Mouse (Mus musculus) hindbrain, postnatal 0 days (tissue): ENCODE data around the gene Tdrd3. TPM values are rescaled to one million over a fixed set of nuclear protein-coding genes. Genes with fewer than 3 reads are reported as not detected.
A peak's percentile ranks its signal among the peaks of the same experiment; 100 is the strongest.

Source experiments
- ATAC-seq: fragments of 200-750 bp; cut with Nextera tagmentation; 2 replicates; pipeline ENCODE4 v1.8.0; 2017; ENCODE audit warnings: mild to moderate bottlenecking, moderate TSS enrichment, moderate library complexity
- DNase-seq: peaks from one replicate; pipeline ENCODE4 v3.0.0-alpha.2; 2015; ENCODE audit warnings: low spot score
- H3K27ac ChIP-seq: fragments of 300-500 bp; sonication (generic); 2 replicates; pipeline ENCODE4 v1.5.1; 2014; ENCODE audit warnings: mild to moderate bottlenecking
- H3K27me3 ChIP-seq: fragments of 300-500 bp; sonication (generic); 2 replicates; pipeline ENCODE4 v1.6.1; 2014; ENCODE audit warnings: low read length, mixed read lengths; ENCODE audit not compliant: insufficient read depth
- H3K36me3 ChIP-seq: fragments of 300-500 bp; sonication (generic); 2 replicates; pipeline ENCODE4 v1.6.1; 2014; ENCODE audit warnings: low read length, mixed read lengths; ENCODE audit not compliant: insufficient read depth
- H3K4me1 ChIP-seq: fragments of 300-500 bp; sonication (generic); 2 replicates; pipeline ENCODE4 v1.6.1; 2014; ENCODE audit warnings: antibody characterized with exemption, low read length, mixed read lengths; ENCODE audit not compliant: insufficient read depth
- H3K4me2 ChIP-seq: fragments of 300-500 bp; sonication (generic); 2 replicates; pipeline ENCODE4 v1.6.1; 2014; ENCODE audit warnings: low read depth, mild to moderate bottlenecking, low read length, moderate library complexity, mixed read lengths
- H3K4me3 ChIP-seq: fragments of 300-500 bp; sonication (generic); 2 replicates; pipeline ENCODE4 v1.5.1; 2014; ENCODE audit warnings: low read length
- H3K9ac ChIP-seq: fragments of 300-500 bp; sonication (generic); replicated peaks from 2 replicates; pipeline ENCODE4 v1.6.1; 2014; ENCODE audit warnings: mild to moderate bottlenecking, low read length, moderate library complexity, mixed read lengths
- H3K9me3 ChIP-seq: fragments of 300-500 bp; sonication (generic); 2 replicates; pipeline ENCODE4 v1.6.1; 2016; ENCODE audit warnings: low read length, mixed read lengths
- CTCF ChIP-seq: IDR thresholded peaks from 2 replicates; pipeline ENCODE4 v1.5.1; 2016; ENCODE audit warnings: antibody characterized with exemption, control low read depth, low read depth
- WGBS: fragments of 180-500 bp; shearing (Covaris S2); extraction: QIAGEN DNeasy Blood & Tissue Kit; methylation state at CpG from one replicate; pipeline ENCODE4 v1.1.7; 2014; 5-methylcytosine and 5-hydroxymethylcytosine counted together
- polyA plus RNA-seq: library from polyadenylated mRNA; unstranded; fragments of >200 nt; fragmentation: Nextera tagmentation; extraction: Ambion mirVana; gene quantifications from 2 replicates; pipeline ENCODE4 v1.2.1, GENCODE M21; 2015
- total RNA-seq: library from RNA; depleted of rRNA; stranded (reverse); fragments of >200 nt; gene quantifications from 2 replicates; pipeline ENCODE4 v1.2.3, GENCODE M21; 2014

The Tdrd3 gene
- total and polyA plus RNA-seq, 2 experiments from 2014 or later = 26.4 to 30.6 TPM

- Histone ChIP-seq H3K27me3 (no peaks in the 10 kb centered on the region), H3K9me3 (no peaks in the 10 kb centered on the region), H3K4me3 (peak overlapping the region; percentile 90), H3K36me3 (no peaks in the 10 kb centered on the region), H3K9ac (no peak overlapping the region), H3K4me1 (no peaks in the 10 kb centered on the region; the same call in 1 of the 2 replicates), H3K27ac (peak overlapping the region; percentile 99; the same call in 1 of the 2 replicates), H3K4me2 (peak overlapping the region; percentile 88)
- no peak for ATAC-seq
- DNase-seq = no peak
- TF ChIP-seq CTCF = no peak
- WGBS = 2% methylated on average over 11 of the region's 11 CpGs
Observed at GRCm38 (mm10) chr14:87415486-87415807, 992 bp upstream of the Tdrd3 start.

DNA sequence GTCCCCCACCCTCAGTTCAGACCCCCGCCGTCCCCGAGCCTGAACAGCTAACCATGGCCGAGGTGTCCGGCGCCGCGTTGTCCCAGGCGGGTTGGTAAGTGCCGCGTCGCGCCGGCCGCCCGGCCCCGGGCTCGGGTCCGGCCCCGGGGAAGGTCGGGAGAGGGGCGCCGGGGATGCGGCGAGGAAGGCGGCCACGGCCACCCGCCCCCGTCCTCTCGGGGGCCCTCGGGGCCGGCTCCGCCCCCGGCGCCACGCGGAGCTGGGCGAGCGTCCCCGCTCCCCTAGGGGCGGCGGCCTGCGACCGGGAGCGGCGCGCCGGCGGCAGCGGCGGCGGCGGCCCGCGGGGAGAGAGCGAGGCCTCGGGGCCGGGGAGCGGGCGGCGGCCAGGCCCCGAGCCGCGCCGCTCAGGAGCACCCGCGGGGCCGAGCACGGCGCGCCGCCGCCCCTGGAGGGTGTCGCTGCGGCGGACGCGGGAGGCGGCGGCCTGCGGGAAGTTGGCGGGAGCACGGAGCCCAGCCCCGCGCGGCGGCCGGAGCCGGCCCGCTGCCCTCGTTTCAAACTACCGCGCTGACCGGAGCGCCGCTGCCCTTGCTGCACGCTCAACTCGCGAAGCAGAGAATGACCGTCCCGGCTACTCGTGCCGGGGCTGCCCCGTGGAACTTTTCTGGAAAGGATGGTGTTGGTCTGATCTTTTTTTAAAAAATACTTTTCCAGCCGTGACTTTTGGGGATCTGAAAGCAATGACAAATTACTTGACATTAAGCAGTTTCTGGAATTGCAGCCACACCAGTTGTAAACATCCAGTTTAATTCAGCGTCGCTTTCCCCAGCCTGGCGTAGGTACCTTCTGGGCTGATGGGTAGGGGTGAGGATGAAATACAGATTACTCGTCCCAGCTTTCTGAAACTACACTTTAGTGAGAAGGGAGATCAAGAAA is 584 bp downstream of the Tdrd3 start:
- peak overlapping the region; percentile 88 for H3K4me2 ChIP-seq
- H3K4me1 ChIP-seq = no peaks in the 10 kb centered on the region; the same call in 1 of the 2 replicates
- ATAC-seq = peak; percentile 73
- H3K9ac ChIP-seq = peak overlapping the region; percentile 87
- no peaks in the 10 kb centered on the region for H3K36me3 ChIP-seq
- peak overlapping the region; percentile 99 for H3K27ac ChIP-seq
- DNase-seq = peak; percentile 69
- H3K27me3 ChIP-seq = no peaks in the 10 kb centered on the region
- no peak for TF ChIP-seq CTCF
- 1% methylated on average over 82 of the region's 109 CpGs for WGBS
- no peaks in the 10 kb centered on the region for H3K9me3 ChIP-seq
- H3K4me3 ChIP-seq = peak overlapping the region; percentile 90

DNA sequence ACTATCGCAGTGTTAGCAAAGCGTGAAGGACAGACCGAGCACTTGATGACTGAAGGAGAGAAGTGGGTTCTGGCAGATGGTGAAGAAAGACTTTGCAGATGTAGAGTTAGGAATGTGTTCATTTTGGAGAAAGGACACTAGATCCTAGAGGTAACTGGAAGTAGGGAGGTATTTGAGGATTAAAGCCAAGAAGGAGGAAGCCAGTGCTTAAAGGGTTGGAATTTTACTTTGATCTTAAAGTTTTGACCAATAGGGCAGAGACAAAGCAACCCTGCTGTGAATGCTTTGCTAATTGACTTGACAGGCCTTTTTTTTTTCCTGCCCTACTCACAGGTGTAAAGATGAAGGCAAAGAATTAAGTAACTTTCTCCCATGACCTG is 1.2 kb downstream of the Tdrd3 start:
- Histone ChIP-seq H3K27me3 (no peaks in the 10 kb centered on the region), H3K27ac (peak overlapping the region; percentile 99), H3K4me2 (peak overlapping the region; percentile 88), H3K36me3 (no peaks in the 10 kb centered on the region), H3K9me3 (no peaks in the 10 kb centered on the region), H3K9ac (peak overlapping the region; percentile 87), H3K4me1 (no peaks in the 10 kb centered on the region; the same call in 1 of the 2 replicates), H3K4me3 (peak overlapping the region; percentile 90)
- peak; percentile 31 for DNase-seq
- ATAC-seq = no peak
- WGBS = under 1% methylated on average over 3 of the region's 3 CpGs
- TF ChIP-seq CTCF = no peak

DNA sequence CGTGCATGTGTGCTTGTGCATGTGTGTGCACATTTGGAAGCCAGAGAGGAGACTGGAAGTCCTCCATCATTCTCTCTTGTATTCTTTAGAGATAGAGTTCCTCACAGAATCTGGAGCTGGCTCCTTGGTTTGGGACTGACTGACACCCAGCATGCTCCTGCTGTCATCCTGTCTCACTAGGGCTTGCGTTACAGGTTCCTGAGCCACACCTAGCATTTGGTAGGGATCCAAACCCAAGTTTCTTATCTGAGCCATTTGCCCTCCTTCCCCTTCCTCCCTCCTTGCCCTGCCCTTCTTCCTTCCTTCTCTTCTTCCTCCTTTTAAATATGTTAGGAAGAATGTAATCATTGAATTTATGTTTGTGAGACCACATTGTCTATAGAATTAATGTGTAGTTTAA is 3.3 kb downstream of the Tdrd3 start:
- no peaks in the 10 kb centered on the region for H3K27me3 ChIP-seq
- H3K9me3 ChIP-seq = no peaks in the 10 kb centered on the region
- ATAC-seq (no peak), DNase-seq (no peak)
- no peak overlapping the region for H3K27ac ChIP-seq
- TF ChIP-seq CTCF = no peak
- H3K4me3 ChIP-seq = no peak overlapping the region
- no peak overlapping the region for H3K9ac ChIP-seq
- WGBS = 80% methylated on average over 2 of the region's 2 CpGs
- no peaks in the 10 kb centered on the region for H3K36me3 ChIP-seq
- no peaks in the 10 kb centered on the region; the same call in 1 of the 2 replicates for H3K4me1 ChIP-seq
- no peak overlapping the region for H3K4me2 ChIP-seq

DNA sequence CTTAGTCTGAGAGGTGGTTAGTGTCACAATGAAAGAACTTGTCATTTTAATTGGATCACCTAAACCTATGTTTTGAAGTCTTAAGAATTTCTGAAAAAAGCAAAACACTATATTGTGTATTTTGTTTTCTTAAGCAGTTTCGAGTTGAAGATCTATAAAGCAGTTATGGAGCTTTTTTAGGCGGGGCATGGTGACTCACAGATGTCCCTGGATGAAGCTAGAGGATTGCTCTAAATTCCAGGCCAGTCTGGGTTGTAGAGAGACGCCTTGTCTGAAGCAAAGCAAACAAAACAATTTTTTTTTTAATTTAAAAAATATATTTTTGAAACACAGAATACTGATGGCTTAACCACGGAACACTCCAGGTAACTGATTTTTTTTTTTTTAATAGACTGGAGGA is 4.1 kb downstream of the Tdrd3 start:
- no peak for DNase-seq
- Histone ChIP-seq H3K9me3 (no peaks in the 10 kb centered on the region), H3K4me3 (no peak overlapping the region), H3K27ac (no peak overlapping the region), H3K36me3 (no peaks in the 10 kb centered on the region), H3K9ac (no peak overlapping the region), H3K4me1 (no peaks in the 10 kb centered on the region; the same call in 1 of the 2 replicates), H3K4me2 (no peak overlapping the region), H3K27me3 (no peaks in the 10 kb centered on the region)
- no peak for ATAC-seq
- TF ChIP-seq CTCF = no peak
- 86% methylated on average over 4 of the region's 4 CpGs for WGBS

GRCm38 (mm10) chr14:87422432-87422831 is 6.0 kb downstream of the Tdrd3 start:
- no peaks in the 10 kb centered on the region for H3K36me3 ChIP-seq
- no peak overlapping the region for H3K4me3 ChIP-seq
- H3K27ac ChIP-seq = no peak overlapping the region
- no peaks in the 10 kb centered on the region for H3K9me3 ChIP-seq
- DNase-seq (no peak), ATAC-seq (no peak)
- no peaks in the 10 kb centered on the region for H3K27me3 ChIP-seq
- 88% methylated on average over 3 of the region's 3 CpGs for WGBS
- no peak overlapping the region for H3K9ac ChIP-seq
- TF ChIP-seq CTCF = no peak
- no peaks in the 10 kb centered on the region; the same call in 1 of the 2 replicates for H3K4me1 ChIP-seq
- H3K4me2 ChIP-seq = no peak overlapping the region

DNA sequence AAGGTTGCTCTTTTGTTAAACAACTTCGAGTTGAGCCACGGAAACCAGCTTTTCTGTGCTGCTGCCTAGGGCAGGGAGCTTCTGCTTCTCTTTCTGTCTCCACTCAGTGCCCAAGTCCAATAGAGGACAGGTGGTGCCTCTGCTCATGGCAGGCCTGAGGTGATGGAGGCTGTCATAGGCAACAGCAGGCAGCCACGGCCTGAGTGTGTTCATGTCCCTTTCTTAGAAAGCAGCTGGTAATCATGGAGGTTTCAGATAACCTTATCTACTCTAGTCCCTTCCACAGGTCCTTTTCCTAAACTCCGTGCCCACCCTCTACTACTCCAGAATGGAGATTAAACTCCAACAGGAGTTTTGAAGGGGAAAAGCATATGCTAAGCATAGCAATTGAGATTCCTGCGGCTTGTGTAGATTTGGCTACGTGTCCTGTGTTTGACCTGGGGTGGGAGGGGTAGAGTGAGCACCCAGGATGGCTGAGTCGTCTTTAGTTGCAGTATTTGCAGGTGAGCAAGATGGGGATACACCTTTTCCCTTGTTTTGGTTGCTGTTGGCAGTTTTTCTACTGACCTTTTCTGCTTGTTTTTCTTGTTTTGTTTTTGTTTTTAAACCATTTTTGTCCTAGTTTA is 10.0 kb downstream of the Tdrd3 start:
- no peak overlapping the region for H3K27ac ChIP-seq
- no peak for DNase-seq
- no peak for TF ChIP-seq CTCF
- H3K9me3 ChIP-seq = no peaks in the 10 kb centered on the region
- no peak overlapping the region for H3K9ac ChIP-seq
- 70% methylated on average over 7 of the region's 7 CpGs for WGBS
- ATAC-seq = no peak
- no peaks in the 10 kb centered on the region for H3K4me1 ChIP-seq
- no peak overlapping the region for H3K4me3 ChIP-seq
- H3K36me3 ChIP-seq = no peaks in the 10 kb centered on the region
- no peak overlapping the region for H3K4me2 ChIP-seq
- H3K27me3 ChIP-seq = no peaks in the 10 kb centered on the region
